Mouse (Mus musculus): ENCODE data around the gene Il13. TPM values are rescaled to one million over a fixed set of nuclear protein-coding genes. Genes with fewer than 3 reads are reported as not detected.
A peak's percentile ranks its signal among the peaks of the same experiment; 100 is the strongest.

Gene Il13
- total and polyA plus RNA-seq, 3 experiments: 2.8 to 4.8 (median 3.6) TPM

- peak; percentile 85 for DNase-seq (ENCODE audit: extremely low read depth)
- Histone ChIP-seq H3K4me1 (ENCODE audit: control insufficient read depth in 1 of 2, insufficient read depth in 2 of 2) (peaks cover 45 to 84% of the 10 kb centered on the region in 2 experiments), H3K9me3 (replicated peaks; ENCODE audit: low read length) (no peaks in the 10 kb centered on the region), H3K9ac (ENCODE audit: insufficient read depth, low read depth) (peak overlapping the region; percentile 64), H3K27me3 (replicated peaks) (no peaks in the 10 kb centered on the region), H3K4me2 (ENCODE audit: insufficient read depth, low read depth, poor library complexity, severe bottlenecking) (peak overlapping the region; percentile 93), H3K4me3 (replicated peaks in 1 of 3; ENCODE audit: low read depth in 2 of 3, low read length in 2 of 3, poor library complexity in 1 of 3) (peak overlapping the region; percentile 0 to 42 (median 28)), H3K27ac (ENCODE audit: insufficient read depth, low read depth) (peak overlapping the region; percentile 92), H3K79me2 (replicated peaks; ENCODE audit: control insufficient read depth, extremely low read depth, insufficient read depth, poor library complexity, severe bottlenecking) (no peaks in the 10 kb centered on the region), H3K36me3 (replicated peaks in 1 of 2; ENCODE audit: control insufficient read depth in 1 of 2, insufficient read depth in 1 of 2, low read length in 1 of 2) (peaks cover 0 to 16% of the 10 kb centered on the region in 2 experiments)
- dilution Hi-C loops (cut with MboI; ENCODE audit: extremely low pct_ligation_motif_present, extremely low pct_unique_long_range_greater_than_20kb, low sequenced_read_pairs): no loop called here
- in situ Hi-C loops (cut with MboI; ENCODE audit: low pct_ligation_motif_present, low pct_unique_long_range_greater_than_20kb, low sequenced_read_pairs): no loop called here
- TF ChIP-seq ZMIZ1 (IDR thresholded peaks at IDR 0.05; ENCODE audit: low read depth, low read length) (peak; percentile 23), TBP (conservative IDR thresholded peaks at IDR 0.05; ENCODE audit: low read depth, low read length) (0 out of 2 replicates have a peak, but pooled peaks have one; percentile 15), MEF2A (IDR thresholded peaks at IDR 0.05; ENCODE audit: borderline replicate concordance, low read depth, low read length) (peak; percentile 83), NRF1 (IDR thresholded peaks at IDR 0.05; ENCODE audit: low read depth, low read length) (peak; percentile 52), MYC (IDR thresholded peaks at IDR 0.05; ENCODE audit: low read depth, low read length) (0 out of 2 replicates have a peak, but pooled peaks have one; percentile 21), CHD1 (IDR thresholded peaks at IDR 0.05; ENCODE audit: low read depth, low read length) (no peak), HCFC1 (IDR thresholded peaks at IDR 0.05; ENCODE audit: low read depth, low read length) (no peak; the same call in 1 of the 2 replicates), E2F4 (IDR thresholded peaks at IDR 0.05; ENCODE audit: insufficient replicate concordance, low read depth, low read length) (no peak), MAZ (IDR thresholded peaks at IDR 0.05; ENCODE audit: low read depth, low read length) (0 out of 2 replicates have a peak, but pooled peaks have one; percentile 13), POLR2A (IDR thresholded peaks at IDR 0.05; ENCODE audit: low read depth, low read length) (peak; percentile 45; the same call in 1 of the 2 replicates), RAD21 (IDR thresholded peaks at IDR 0.05; ENCODE audit: low read depth, low read length) (no peak; the same call in 1 of the 2 replicates), EP300 (IDR thresholded peaks at IDR 0.05; ENCODE audit: low read length) (0 out of 2 replicates have a peak, but pooled peaks have one; percentile 13), MAFK (IDR thresholded peaks at IDR 0.05; ENCODE audit: insufficient replicate concordance, low read length) (no peak), ZC3H11A (IDR thresholded peaks at IDR 0.05; ENCODE audit: low read depth, low read length) (no peak), KAT2A (IDR thresholded peaks at IDR 0.05; ENCODE audit: insufficient replicate concordance, low read length) (0 out of 2 replicates have a peak, but pooled peaks have one; percentile 56), MAX (IDR thresholded peaks at IDR 0.05; ENCODE audit: low read length) (peak; percentile 49; the same call in 1 of the 2 replicates), GABPA (IDR thresholded peaks at IDR 0.05; ENCODE audit: insufficient replicate concordance, low read depth, low read length) (no peak), ETS1 (conservative IDR thresholded peaks at IDR 0.05; ENCODE audit: low read depth, low read length) (peak; percentile 74), ZKSCAN1 (IDR thresholded peaks at IDR 0.05; ENCODE audit: borderline replicate concordance, low read depth, low read length) (no peak), CTCF (conservative IDR thresholded peaks at IDR 0.05 in 1 of 2, IDR thresholded peaks at IDR 0.05 in 1 of 2; ENCODE audit: low read depth in 2 of 2, low read length in 2 of 2) (0 out of 4 replicates have a peak, but pooled peaks of 1 of the 2 experiments have one; percentile 9), CHD2 (IDR thresholded peaks at IDR 0.05; ENCODE audit: low read length) (peak; percentile 57; the same call in 1 of the 2 replicates), BHLHE40 (IDR thresholded peaks at IDR 0.05; ENCODE audit: low read depth, low read length) (peak; percentile 85), TCF12 (IDR thresholded peaks at IDR 0.05; ENCODE audit: low read depth, low read length) (peak; percentile 71; the same call in 1 of the 2 replicates), ZNF384 (IDR thresholded peaks at IDR 0.05; ENCODE audit: low read depth, low read length) (no peak), RCOR1 (conservative IDR thresholded peaks at IDR 0.05; ENCODE audit: low read depth, low read length) (0 out of 2 replicates have a peak, but pooled peaks have one; percentile 9), NELFE (IDR thresholded peaks at IDR 0.05; ENCODE audit: low read depth, low read length) (peak; percentile 24; the same call in 1 of the 2 replicates), UBTF (IDR thresholded peaks at IDR 0.05; ENCODE audit: low read depth, low read length) (no peak), JUN (IDR thresholded peaks at IDR 0.05; ENCODE audit: insufficient read depth, low read depth, low read length) (no peak), JUND (conservative IDR thresholded peaks at IDR 0.05; ENCODE audit: low read depth, low read length) (no peak), USF1 (IDR thresholded peaks at IDR 0.05; ENCODE audit: low read depth, low read length) (no peak), PAX5 (IDR thresholded peaks at IDR 0.05; ENCODE audit: low read length) (no peak), MXI1 (IDR thresholded peaks at IDR 0.05; ENCODE audit: low read depth, low read length) (peak; percentile 51; the same call in 1 of the 2 replicates), ELF1 (IDR thresholded peaks at IDR 0.05; ENCODE audit: low read depth, low read length) (0 out of 2 replicates have a peak, but pooled peaks have one; percentile 37), SMC3 (IDR thresholded peaks at IDR 0.05; ENCODE audit: low read depth, low read length) (no peak), POLR2AphosphoS2 (IDR thresholded peaks at IDR 0.05; ENCODE audit: low read depth, low read length) (no peak), IRF4 (IDR thresholded peaks at IDR 0.05; ENCODE audit: low read depth, low read length) (peak; percentile 10; the same call in 1 of the 2 replicates), SIN3A (IDR thresholded peaks at IDR 0.05; ENCODE audit: low read length) (peak; percentile 17; the same call in 1 of the 2 replicates), USF2 (conservative IDR thresholded peaks at IDR 0.05; ENCODE audit: low read depth, low read length) (no peak)
These were observed 1.7 kb upstream of the Il13 start for GRCm38 (mm10) chr11:53636183-53636646.
